Mouse (Mus musculus) neural tube, embryonic 11.5 days (tissue): ENCODE data around the gene Dennd2d. TPM values are rescaled to one million over a fixed set of nuclear protein-coding genes. Genes with fewer than 3 reads are reported as not detected.

Source experiments
- ATAC-seq: fragments of 200-750 bp; cut with Nextera tagmentation; 2 replicates; pipeline ENCODE4 v1.8.0; 2017; ENCODE audit warnings: moderate number of reproducible peaks, mild to moderate bottlenecking, moderate TSS enrichment, moderate library complexity; ENCODE audit not compliant: insufficient read depth, low FRiP score, low TSS enrichment
- DNase-seq: peaks from one replicate; pipeline ENCODE4 v3.0.0-alpha.2; 2015; ENCODE audit warnings: low spot score
- H3K27ac ChIP-seq: fragments of 300-500 bp; sonication (generic); 2 replicates; pipeline ENCODE4 v1.5.1; 2014; ENCODE audit warnings: low read depth, mild to moderate bottlenecking, low read length
- H3K27me3 ChIP-seq: fragments of 300-500 bp; sonication (generic); 2 replicates; pipeline ENCODE4 v1.6.1; 2014; ENCODE audit warnings: mild to moderate bottlenecking, low read length, mixed read lengths; ENCODE audit not compliant: control insufficient read depth, insufficient read depth
- H3K36me3 ChIP-seq: fragments of 300-500 bp; sonication (generic); 2 replicates; pipeline ENCODE4 v1.6.1; 2014; ENCODE audit warnings: mild to moderate bottlenecking, low read length, moderate library complexity, mixed read lengths; ENCODE audit not compliant: control insufficient read depth, insufficient read depth
- H3K4me1 ChIP-seq: fragments of 300-500 bp; sonication (generic); 2 replicates; pipeline ENCODE4 v1.6.1; 2014; ENCODE audit warnings: low read length, mixed read lengths; ENCODE audit not compliant: control insufficient read depth, insufficient read depth
- H3K4me2 ChIP-seq: fragments of 300-500 bp; sonication (generic); 2 replicates; pipeline ENCODE4 v1.6.1; 2014; ENCODE audit warnings: low read depth, mild to moderate bottlenecking, moderate library complexity
- H3K4me3 ChIP-seq: fragments of 300-500 bp; sonication (generic); 2 replicates; pipeline ENCODE4 v1.5.1; 2014; ENCODE audit warnings: low read depth, low read length
- H3K9ac ChIP-seq: fragments of 300-500 bp; sonication (generic); 2 replicates; pipeline ENCODE4 v1.6.1; 2014; ENCODE audit warnings: mild to moderate bottlenecking, low read length
- H3K9me3 ChIP-seq: fragments of 300-500 bp; sonication (generic); 2 replicates; pipeline ENCODE4 v1.6.1; 2016; ENCODE audit warnings: low read length; ENCODE audit not compliant: control insufficient read depth
- WGBS: fragments of 180-500 bp; shearing (Covaris S2); extraction: QIAGEN DNeasy Blood & Tissue Kit; methylation state at CpG from one replicate; pipeline ENCODE4 v1.1.7; 2014; 5-methylcytosine and 5-hydroxymethylcytosine counted together
- polyA plus RNA-seq: library from polyadenylated mRNA; unstranded; fragments of >200 nt; fragmentation: Nextera tagmentation; extraction: Ambion mirVana; gene quantifications from 2 replicates; pipeline ENCODE4 v1.2.1, GENCODE M21; 2014

The Dennd2d gene
- polyA plus RNA-seq, 1 experiment from 2014 or later = 0.99 TPM

DNA sequence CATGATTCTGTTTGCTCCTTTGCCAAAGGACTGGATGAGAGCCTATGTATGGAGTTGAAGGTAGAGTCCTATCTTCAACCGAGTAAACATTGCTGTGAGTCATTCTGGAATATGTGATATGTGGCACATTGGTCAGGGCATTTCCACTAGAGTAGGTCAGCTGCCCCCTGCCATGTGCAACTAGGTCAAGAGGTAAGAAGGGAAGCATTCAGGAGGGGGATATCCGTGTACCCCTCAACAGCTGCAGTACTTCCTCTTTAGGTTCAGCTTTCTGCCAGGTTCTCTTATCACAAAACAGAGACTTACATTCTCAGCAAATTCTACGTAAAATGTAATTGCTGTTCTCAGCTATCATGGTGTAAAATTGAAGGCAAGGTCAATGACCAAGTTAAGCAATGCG lies 8.0 kb upstream of the Dennd2d start:
- 91% methylated on average over 4 of the region's 4 CpGs for WGBS
- no peaks in the 10 kb centered on the region for H3K36me3 ChIP-seq
- no peaks in the 10 kb centered on the region for H3K9me3 ChIP-seq
- H3K4me2 ChIP-seq = no peak overlapping the region
- no peak for DNase-seq
- no peak overlapping the region for H3K9ac ChIP-seq
- no peak overlapping the region for H3K4me3 ChIP-seq
- no peaks in the 10 kb centered on the region for H3K27me3 ChIP-seq
- no peaks in the 10 kb centered on the region for H3K4me1 ChIP-seq
- no peak overlapping the region for H3K27ac ChIP-seq
- ATAC-seq = no peak

DNA sequence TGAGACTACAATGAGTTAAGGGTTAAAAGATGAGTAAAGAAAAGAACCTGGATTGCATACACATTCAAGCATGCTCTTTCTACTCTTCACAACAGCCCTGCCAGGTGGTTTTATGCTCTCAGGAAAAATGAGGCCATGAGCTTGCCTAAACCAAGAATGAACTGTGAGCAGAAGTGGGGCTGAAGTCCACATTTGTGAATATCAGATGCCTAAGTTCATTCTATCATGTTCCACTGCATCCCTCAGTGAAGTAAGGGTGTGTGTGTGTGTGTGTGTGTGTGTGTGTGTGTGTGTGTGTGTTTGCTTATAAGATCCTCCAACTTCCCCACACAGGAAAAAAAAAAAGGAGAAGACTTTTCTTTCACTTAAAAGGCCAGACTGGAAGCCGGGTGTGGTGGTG lies 5.3 kb upstream of the Dennd2d start:
- H3K4me2 ChIP-seq = no peak overlapping the region

DNA sequence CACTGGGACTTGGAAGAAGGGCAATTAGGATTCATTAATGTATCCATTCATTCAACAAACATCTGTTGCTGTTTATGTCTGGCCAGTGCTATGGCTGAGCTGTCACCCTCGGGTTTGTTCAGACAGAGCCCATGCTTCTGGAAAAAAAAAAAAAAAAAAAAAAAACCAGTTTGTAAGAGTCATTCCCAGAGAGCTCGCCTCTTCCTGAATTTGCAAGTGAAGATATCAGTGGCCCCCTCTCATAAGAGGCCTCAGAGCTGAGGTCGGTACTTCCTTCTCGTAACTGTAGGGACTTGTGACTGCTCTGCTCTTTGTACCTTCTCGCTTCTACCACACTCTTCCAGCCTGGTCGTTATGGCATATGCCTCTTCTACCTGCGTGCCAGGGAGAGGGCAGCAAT lies 1.1 kb downstream of the Dennd2d start:
- Histone ChIP-seq H3K4me2 (no peak overlapping the region), H3K9ac (no peak overlapping the region), H3K4me3 (no peak overlapping the region), H3K9me3 (no peaks in the 10 kb centered on the region), H3K4me1 (no peaks in the 10 kb centered on the region), H3K27ac (no peak overlapping the region), H3K36me3 (no peaks in the 10 kb centered on the region), H3K27me3 (peaks cover 4% of the 10 kb centered on the region; the same call in 1 of the 2 replicates)
- 81% methylated on average over 7 of the region's 7 CpGs for WGBS
- no peak for DNase-seq
- ATAC-seq = no peak

More for the DNA sequence above, 5.3 kb upstream of the Dennd2d start:
- Histone ChIP-seq H3K4me1 (no peaks in the 10 kb centered on the region), H3K27me3 (no peaks in the 10 kb centered on the region), H3K4me3 (no peak overlapping the region), H3K9ac (no peak overlapping the region), H3K36me3 (no peaks in the 10 kb centered on the region), H3K9me3 (no peaks in the 10 kb centered on the region), H3K27ac (no peak overlapping the region)
- WGBS = 88% methylated on average over 1 of the region's 1 CpGs
- DNase-seq (no peak), ATAC-seq (no peak)

DNA sequence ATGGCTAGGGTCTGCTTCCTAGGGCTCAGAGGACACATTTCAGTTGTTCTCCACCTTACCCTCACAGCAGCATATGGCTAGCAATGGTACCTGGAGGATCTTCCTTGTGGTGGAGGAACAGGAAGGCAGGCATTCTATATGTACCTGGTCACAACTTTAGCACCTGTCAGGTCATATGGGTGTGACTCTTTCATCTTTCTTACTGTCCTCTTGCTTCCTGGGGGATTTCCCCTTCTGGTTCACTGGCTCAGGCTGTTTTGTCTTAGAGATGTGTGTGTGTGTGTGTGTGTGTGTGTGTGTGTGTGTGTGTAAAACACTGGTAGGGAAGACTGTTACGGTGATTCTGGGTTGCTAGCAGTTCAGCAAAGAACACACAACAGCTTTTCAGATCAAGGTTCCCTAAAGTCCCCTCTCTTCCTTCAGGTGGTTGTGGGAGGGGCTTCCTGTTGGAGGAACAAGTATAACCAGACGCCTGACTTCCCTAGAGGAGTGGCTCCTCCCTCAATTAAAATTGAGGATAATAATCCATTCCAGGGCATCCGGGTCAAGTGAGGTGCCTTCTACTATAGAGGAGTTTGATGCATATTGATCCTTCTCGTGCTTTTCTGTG lies 1.7 kb downstream of the Dennd2d start:
- no peak overlapping the region for H3K27ac ChIP-seq
- DNase-seq (no peak), ATAC-seq (no peak)
- no peak overlapping the region for H3K9ac ChIP-seq
- 80% methylated on average over 4 of the region's 4 CpGs for WGBS
- no peak overlapping the region for H3K4me2 ChIP-seq
- H3K4me1 ChIP-seq = no peaks in the 10 kb centered on the region
- H3K27me3 ChIP-seq = peaks cover 4% of the 10 kb centered on the region; the same call in 1 of the 2 replicates
- H3K36me3 ChIP-seq = no peaks in the 10 kb centered on the region
- no peak overlapping the region for H3K4me3 ChIP-seq
- H3K9me3 ChIP-seq = no peaks in the 10 kb centered on the region

DNA sequence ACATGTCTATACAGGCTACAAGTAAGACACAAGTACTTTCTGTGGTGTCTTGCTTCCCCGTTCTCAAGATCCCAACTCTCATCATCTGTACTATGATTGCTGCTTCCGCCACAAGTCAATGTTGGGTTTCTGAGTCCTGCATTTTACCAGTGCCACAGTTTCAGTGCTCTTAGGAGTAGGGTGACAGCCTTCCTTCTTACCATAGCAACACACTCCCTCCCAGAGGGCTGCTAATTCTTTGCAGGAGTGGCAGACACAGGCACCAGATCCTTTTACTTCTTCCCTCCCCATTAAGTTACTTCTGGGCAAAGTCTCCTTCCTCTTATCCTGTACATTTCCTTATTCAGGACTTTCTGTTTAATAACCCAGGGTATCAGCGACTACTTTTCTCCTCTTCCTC lies 2.7 kb downstream of the Dennd2d start:
- no peak for DNase-seq
- Histone ChIP-seq H3K27ac (no peak overlapping the region), H3K9ac (no peak overlapping the region), H3K9me3 (no peaks in the 10 kb centered on the region), H3K4me2 (no peak overlapping the region), H3K36me3 (no peaks in the 10 kb centered on the region), H3K4me1 (no peaks in the 10 kb centered on the region), H3K27me3 (peaks cover 4% of the 10 kb centered on the region; the same call in 1 of the 2 replicates), H3K4me3 (no peak overlapping the region)
- ATAC-seq = no peak
- 88% methylated on average over 3 of the region's 3 CpGs for WGBS

DNA sequence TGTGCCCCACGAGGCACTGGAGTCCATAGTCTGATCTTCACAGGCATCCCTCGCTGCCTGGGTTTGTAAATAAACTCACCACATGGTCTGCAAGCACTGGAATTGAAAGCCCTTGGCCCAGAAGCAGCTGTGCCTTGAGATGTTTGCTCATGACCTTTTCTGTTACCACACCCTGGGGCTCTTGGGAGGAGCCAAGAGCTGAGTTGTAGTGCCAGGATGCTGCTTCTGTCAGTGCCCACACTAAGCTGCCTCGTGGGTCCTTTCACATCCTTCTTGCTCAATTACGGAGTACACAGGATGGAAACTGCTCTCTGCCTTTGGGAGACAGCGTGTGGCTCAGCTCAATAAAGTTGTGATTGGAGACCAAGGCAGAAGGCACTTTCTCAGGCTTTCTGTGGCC lies 3.6 kb downstream of the Dennd2d start:
- WGBS = 78% methylated on average over 5 of the region's 5 CpGs

DNA sequence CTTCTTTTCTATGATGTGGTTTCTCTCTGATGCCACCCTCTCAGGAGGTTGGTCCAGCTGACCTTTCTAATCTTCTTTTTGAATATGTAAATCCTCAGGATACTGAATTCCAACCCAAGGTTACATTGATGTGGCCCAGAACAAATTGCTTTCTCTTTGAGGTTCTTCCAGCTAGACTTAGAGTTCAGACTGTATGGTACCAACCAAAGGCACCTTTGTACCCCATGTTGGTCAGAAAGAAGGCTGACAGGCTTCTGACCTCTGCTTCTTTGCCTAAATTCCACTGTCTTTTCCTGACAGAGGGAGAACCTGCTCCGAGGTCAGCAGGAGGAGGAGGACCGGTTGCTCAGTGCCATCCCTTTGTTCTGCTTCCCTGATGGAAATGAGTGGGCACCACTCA lies 5.3 kb downstream of the Dennd2d start:
- DNase-seq (no peak), ATAC-seq (no peak)
- 92% methylated on average over 2 of the region's 2 CpGs for WGBS

More for the DNA sequence above, 3.6 kb downstream of the Dennd2d start:
- Histone ChIP-seq H3K4me2 (no peak overlapping the region), H3K36me3 (no peaks in the 10 kb centered on the region), H3K9me3 (no peaks in the 10 kb centered on the region), H3K27me3 (peaks cover 4% of the 10 kb centered on the region; the same call in 1 of the 2 replicates), H3K9ac (no peak overlapping the region), H3K27ac (no peak overlapping the region), H3K4me3 (no peak overlapping the region), H3K4me1 (no peaks in the 10 kb centered on the region)
- no peak for ATAC-seq
- DNase-seq = no peak

DNA sequence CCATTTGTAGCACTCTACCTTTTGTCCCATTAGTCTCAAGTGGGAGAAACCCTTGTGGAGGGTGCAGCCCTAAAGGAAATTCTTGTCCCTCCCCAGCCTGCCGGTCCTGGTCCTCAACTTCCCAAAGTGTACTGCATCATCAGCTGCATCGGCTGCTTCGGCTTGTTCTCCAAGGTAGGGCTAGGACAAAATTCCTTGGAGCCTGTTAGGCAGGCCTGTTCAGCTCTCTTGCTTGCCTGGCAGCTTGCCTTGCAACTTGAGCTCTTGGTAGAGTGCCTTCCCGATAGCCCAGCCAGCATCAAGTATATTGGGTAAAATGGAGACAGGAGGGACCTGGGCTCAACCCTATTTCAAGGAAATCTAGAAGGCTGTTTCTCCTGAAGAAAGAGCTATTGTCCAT lies 8.0 kb downstream of the Dennd2d start:
- no peak for DNase-seq
- H3K4me2 ChIP-seq = no peak overlapping the region
- H3K36me3 ChIP-seq = no peaks in the 10 kb centered on the region
- H3K9me3 ChIP-seq = no peaks in the 10 kb centered on the region
- no peak overlapping the region for H3K4me3 ChIP-seq
- H3K27me3 ChIP-seq = no peaks in the 10 kb centered on the region
- no peak overlapping the region for H3K9ac ChIP-seq
- H3K4me1 ChIP-seq = no peaks in the 10 kb centered on the region
- H3K27ac ChIP-seq = no peak overlapping the region
- no peak for ATAC-seq
- 92% methylated on average over 4 of the region's 4 CpGs for WGBS

More for the DNA sequence above, 5.3 kb downstream of the Dennd2d start:
- Histone ChIP-seq H3K27me3 (peaks cover under 1% of the 10 kb centered on the region; the same call in 1 of the 2 replicates), H3K36me3 (no peaks in the 10 kb centered on the region), H3K9me3 (no peaks in the 10 kb centered on the region), H3K4me2 (no peak overlapping the region), H3K27ac (no peak overlapping the region), H3K9ac (no peak overlapping the region), H3K4me3 (no peak overlapping the region), H3K4me1 (no peaks in the 10 kb centered on the region)

DNA sequence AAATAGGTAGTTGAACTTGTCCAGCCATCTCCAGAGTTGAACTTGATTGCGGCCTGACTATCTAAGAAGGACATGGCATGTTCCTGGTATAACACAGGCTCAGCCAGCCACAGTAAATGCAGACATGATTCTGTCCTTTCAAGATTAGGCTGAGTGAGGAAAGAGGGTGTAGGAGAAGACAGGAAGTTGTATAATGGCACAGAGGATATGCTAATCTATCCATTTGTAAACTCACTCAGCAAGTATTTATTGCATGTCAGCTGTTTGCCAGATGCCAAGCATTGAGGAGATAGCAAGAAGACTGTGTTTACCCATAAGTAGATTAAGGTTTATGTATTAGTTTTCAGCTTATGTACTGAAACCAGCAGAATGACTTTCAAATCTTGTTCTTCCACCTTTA lies 10.5 kb downstream of the Dennd2d start:
- Histone ChIP-seq H3K4me1 (no peaks in the 10 kb centered on the region), H3K4me2 (no peak overlapping the region), H3K27ac (no peak overlapping the region), H3K27me3 (no peaks in the 10 kb centered on the region), H3K36me3 (no peaks in the 10 kb centered on the region), H3K9ac (no peak overlapping the region), H3K9me3 (no peaks in the 10 kb centered on the region), H3K4me3 (no peak overlapping the region)
- no peak for DNase-seq
- ATAC-seq = no peak
- WGBS = 97% methylated on average over 1 of the region's 1 CpGs
